Mouse (Mus musculus): Measurements from ENCODE around the gene Hbb-bs. TPM values are rescaled to one million over a fixed set of nuclear protein-coding genes. Genes with fewer than 3 reads are reported as not detected.
"Not testable (repeated sequence)": the region's sequence is repeated elsewhere in the genome, so short reads cannot be mapped to it uniquely, and the experiment has no call there.

Gene Hbb-bs
- total RNA-seq, 2 experiments from 2014 or later = 365 to 420 TPM

- intact Hi-C loops (cut with DNase I); DNase-seq (ENCODE audit: low spot score in 2 of 2): not testable (repeated sequence)
These were observed 14.7 kb downstream of the Hbb-bs start for GRCm38 (mm10) chr7:103813152-103813551.

DNA sequence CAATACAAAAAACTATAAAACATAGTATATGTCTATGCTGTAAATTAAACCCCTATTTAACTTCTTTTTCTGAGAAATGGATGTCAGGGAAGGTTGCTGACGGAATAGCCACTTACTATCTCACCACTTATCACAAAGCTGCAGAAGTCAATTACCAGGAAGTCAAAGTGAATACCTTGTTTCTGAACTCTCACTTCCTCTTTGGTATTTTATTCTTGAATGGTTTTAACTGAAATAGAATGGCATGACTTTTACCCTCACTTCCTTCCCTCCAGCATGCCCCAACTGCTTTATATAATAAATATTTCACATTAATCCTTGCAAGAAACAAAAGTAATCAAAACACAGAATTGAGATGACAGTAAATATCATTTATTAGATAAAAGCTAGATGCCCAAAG lies 15.7 kb downstream of the Hbb-bs start:
- intact Hi-C loops (cut with DNase I) = no loop called here
- no peak for DNase-seq (ENCODE audit: low spot score in 2 of 2)

DNA sequence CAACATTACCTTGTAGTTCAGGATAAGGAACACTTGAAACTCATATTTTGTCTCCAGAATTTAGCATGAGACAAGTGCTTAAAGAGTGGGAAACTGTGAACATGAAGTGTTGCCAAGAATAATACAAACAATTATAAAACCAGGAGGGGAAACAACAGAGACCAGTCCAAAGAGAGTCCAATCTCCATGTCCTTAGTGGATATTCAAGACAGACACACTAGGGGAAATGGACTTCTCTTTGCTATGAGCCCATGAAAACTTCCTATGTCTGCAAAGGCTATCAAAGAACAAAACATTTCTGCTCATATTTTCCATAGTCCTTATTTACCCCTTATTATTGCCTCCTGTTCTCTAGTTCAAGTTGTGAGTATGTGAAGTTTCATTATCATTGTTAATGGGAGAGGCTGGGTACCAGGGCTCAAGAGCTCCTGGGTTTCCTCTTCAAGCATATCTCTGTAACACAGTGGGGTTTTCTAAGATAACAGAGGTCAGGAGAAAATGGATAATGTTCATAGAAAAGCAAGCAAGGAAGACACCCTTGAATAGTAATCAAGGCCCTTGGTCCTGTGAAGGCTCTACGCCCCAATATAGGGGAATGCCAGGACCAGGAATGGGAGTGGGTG lies 16.6 kb downstream of the Hbb-bs start:
- intact Hi-C loops (cut with DNase I) = no loop called here
- DNase-seq (ENCODE audit: low spot score in 2 of 2) = no peak

- no peak for DNase-seq (ENCODE audit: low spot score in 2 of 2)
- intact Hi-C loops (cut with DNase I) = no loop called here
These were observed 17.1 kb downstream of the Hbb-bs start for GRCm38 (mm10) chr7:103810746-103811145.

DNA sequence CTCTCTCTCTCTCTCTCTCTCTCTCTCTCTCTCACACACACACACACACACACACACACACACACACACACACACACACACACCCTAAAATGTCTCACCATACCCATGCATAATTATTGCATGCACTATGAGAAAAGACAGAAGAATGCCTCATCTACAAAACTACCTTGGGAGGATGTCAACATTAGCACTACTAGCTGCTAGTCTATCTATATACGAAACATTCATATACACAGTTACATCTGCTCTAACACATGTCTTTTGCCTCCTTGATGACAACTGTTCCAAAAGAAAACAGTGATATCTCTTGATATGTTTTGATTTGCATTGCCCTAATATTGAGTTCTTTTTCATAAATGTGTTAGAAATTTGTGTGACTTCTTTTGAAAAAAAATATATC lies 17.6 kb downstream of the Hbb-bs start:
- intact Hi-C loops (cut with DNase I) = no loop called here
- no peak for DNase-seq (ENCODE audit: low spot score in 2 of 2)

- intact Hi-C loops (cut with DNase I) = no loop called here
- DNase-seq (ENCODE audit: low spot score in 2 of 2) = no peak
These were observed 18.1 kb downstream of the Hbb-bs start for GRCm38 (mm10) chr7:103809801-103810155.

DNA sequence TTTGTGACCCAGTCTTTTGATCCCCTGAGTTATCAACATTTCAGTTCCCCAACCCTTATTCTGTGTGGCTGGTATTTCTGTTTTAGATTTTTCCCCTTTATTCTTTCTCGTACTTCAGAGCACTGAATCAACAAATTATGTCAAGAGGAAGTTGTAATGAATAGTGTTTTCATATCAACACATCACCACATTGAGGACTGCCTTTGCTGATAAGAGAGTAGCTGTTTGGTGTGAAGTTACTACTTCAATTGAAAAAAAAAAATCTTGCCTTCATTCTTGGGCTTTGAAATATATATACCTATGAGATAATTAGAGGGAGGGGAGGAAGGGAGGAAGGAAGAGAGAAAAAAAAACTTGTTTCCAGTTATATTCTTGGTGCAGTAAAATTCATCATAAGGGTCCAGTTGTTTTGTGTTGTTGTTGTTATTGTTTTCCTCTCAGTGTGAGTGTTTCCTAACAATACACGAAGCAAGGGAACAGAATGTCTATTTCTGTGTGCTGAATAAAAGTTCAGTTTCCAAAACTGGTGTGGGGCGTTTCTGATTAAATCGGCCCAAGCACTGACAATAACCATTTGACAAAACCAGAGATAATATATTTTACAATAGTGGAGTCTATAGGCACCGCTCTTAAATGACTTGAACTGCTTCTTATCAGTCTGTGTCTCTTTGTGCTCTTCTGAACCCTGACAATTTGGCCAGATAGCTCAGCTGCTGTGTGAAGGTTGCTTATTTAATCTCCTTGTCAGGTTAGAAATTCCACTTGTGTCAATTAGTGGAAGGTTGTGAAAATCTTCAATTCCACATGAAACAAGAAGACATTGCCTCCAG lies 18.7 kb downstream of the Hbb-bs start:
- intact Hi-C loops (cut with DNase I) = no loop called here
- DNase-seq (ENCODE audit: low spot score in 2 of 2) = no peak

DNA sequence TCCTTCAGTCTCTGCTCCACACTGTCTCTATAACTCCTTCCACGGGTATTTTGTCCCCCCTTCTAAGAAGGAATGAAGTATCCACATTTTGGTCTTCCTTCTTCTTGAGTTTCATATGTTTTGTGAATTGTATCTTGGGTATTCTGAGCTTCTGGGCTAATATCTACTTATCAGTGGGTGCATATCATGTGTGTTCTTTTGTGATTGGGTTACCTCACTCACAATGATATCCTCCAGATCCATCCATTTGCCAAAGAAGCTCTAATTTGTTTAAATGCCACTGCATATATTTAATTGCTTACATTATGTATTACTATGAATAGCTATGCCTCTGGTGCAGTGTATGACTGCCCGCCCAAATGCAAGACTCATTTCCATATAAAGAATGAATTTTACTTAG lies 19.8 kb downstream of the Hbb-bs start:
- DNase-seq (ENCODE audit: low spot score in 2 of 2); intact Hi-C loops (cut with DNase I): not testable (repeated sequence)

DNA sequence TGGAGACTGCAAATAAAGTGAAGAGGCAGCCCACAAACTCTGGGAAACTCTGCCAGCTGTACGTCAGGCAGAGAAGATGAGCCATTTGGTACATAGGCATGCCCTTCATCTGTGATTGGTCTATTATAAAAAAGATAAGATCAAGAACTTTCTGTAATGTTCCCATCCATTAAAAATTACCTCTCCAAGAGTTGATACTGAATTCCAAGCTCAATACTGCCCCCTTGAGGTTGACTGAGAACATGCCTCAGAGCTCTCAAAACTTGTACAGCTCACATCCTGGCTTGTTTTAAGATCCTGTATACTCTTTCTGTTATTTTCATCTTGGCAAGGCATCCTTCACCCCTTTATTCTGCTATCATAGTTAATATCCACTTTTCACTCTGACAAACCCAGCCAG lies 21.0 kb downstream of the Hbb-bs start:
- peak; percentile 5 for DNase-seq (ENCODE audit: low spot score in 2 of 2)
- intact Hi-C loops (cut with DNase I) = no loop called here

DNA sequence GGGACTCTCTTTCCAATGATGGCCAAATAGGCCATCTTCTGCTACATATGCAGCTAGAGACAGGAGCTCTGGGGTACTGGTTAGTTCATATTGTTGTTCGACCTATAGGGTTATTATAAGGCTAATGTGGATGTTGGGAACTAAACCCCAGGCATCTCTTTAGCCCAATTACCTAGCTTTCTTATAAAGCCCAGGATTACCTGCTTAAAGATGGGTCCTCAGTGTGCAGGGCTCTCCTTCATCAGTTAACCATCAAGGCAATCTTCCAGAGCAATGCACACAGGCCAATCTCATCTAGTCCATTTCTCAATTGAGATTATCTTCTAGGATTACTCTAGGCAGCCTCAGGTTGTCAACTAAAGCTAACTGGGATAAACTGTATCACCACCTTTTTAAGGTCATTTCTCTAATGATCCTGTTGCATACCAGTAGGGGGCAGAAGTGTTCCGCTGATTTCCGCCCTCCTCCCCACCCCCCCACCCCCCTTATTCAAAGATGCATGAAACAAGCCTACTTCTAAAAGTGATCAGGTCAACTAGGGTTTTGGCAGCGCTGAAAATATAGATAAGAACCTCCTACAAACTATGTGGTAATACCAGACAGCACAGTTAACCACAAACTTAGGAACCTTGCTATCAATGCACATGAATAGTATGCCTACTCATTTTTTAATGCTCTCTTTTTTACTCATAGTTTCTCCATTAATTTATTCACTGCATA lies 35.1 kb downstream of the Hbb-bs start:
- no peak for DNase-seq (ENCODE audit: low spot score in 2 of 2)
- intact Hi-C loops (cut with DNase I) = no loop called here

GRCm38 (mm10) chr7:103791721-103792120 lies 36.2 kb downstream of the Hbb-bs start, which contains the start of gene Olfr67:
Gene Olfr67 (minus strand): TSS chr7:103791821.
- intact Hi-C loops (cut with DNase I) = no loop called here
- no peak for DNase-seq (ENCODE audit: low spot score in 2 of 2)

GRCm38 (mm10) chr7:103779598-103779997 lies 48.3 kb downstream of the Hbb-bs start, which contains the start of gene Olfr68:
Gene Olfr68 (minus strand): TSS chr7:103779698.
- DNase-seq (ENCODE audit: low spot score in 2 of 2) = no peak
- intact Hi-C loops (cut with DNase I) = no loop called here

DNA sequence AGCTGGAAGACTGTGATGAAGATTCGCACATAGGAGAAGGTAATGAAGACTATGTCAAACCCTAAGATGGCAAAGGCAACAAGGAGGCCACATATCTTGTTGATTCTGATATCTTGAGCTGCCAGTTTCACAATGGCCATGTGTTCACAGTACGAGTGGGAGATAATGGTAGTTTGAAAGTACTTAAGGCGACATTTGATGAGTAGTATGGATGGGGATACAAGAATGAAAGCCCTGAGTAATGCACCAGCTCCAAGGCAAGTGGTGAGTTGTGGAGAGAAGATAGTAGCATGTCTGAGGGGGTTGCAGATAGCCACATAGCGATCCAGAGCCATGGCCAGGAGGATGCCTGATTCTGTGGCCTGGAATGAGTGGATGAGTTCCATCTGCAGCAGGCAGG lies 50.2 kb downstream of the Hbb-bs start:
- DNase-seq (ENCODE audit: low spot score in 2 of 2); intact Hi-C loops (cut with DNase I): not testable (repeated sequence)

Other genes starting within 250 kb of the Hbb-bs start
- gene Olfr618, start 238.0 kb downstream of the Hbb-bs start, total RNA-seq (2021) = not detected
- gene Olfr619, start 227.5 kb downstream of the Hbb-bs start, total RNA-seq (2021) = not detected
- not detected for gene Olfr620, start 215.6 kb downstream of the Hbb-bs start, total RNA-seq (2021)
- gene Olfr622, start 185.4 kb downstream of the Hbb-bs start, total RNA-seq (2021) = not detected
- not detected for gene Olfr623, start 164.4 kb downstream of the Hbb-bs start, total RNA-seq (2021)
- under 1 TPM in 1 of 2 experiments, not detected in 1; 0.07 TPM for gene Olfr624, start 156.9 kb downstream of the Hbb-bs start, total RNA-seq (2021)
- gene Olfr625-ps1, start 145.4 kb downstream of the Hbb-bs start, total RNA-seq (2021) = not detected
- gene Olfr243, start 113.4 kb downstream of the Hbb-bs start, total RNA-seq (2021) = not detected
- gene Olfr628, start 97.7 kb downstream of the Hbb-bs start, total RNA-seq (2021) = not detected
- not detected for gene Olfr629, start 83.2 kb downstream of the Hbb-bs start, total RNA-seq (2021)
- gene Olfr630, start 70.8 kb downstream of the Hbb-bs start, total RNA-seq (2021) = not detected
- gene Olfr69, start 56.5 kb downstream of the Hbb-bs start, total RNA-seq (2021) = not detected
- gene Olfr68, start 48.4 kb downstream of the Hbb-bs start, total RNA-seq (2021) = not detected
- not detected for gene Olfr67, start 36.3 kb downstream of the Hbb-bs start, total RNA-seq (2021)
- 10 to 100 TPM; 49.8 to 50.7 TPM for gene Hbb-bt, start 14.1 kb downstream of the Hbb-bs start, total RNA-seq (2021)
- not detected for gene Hbb-bh2, start 12.4 kb upstream of the Hbb-bs start, total RNA-seq (2021)
- gene Hbb-bh1, start 15.1 kb upstream of the Hbb-bs start, total RNA-seq (2021) = not detected
- gene Hbb-y, start 25.1 kb upstream of the Hbb-bs start, total RNA-seq (2021) = not detected
- gene Olfr66, start 58.2 kb upstream of the Hbb-bs start, total RNA-seq (2021) = not detected
- gene Olfr64, start 66.4 kb upstream of the Hbb-bs start, total RNA-seq (2021) = not detected
- not detected for gene Olfr65, start 75.4 kb upstream of the Hbb-bs start, total RNA-seq (2021)
- gene Olfr631, start 100.7 kb upstream of the Hbb-bs start, total RNA-seq (2021) = not detected
- under 1 TPM in 1 of 2 experiments, not detected in 1; 0.25 TPM for gene Olfr632, start 106.3 kb upstream of the Hbb-bs start, total RNA-seq (2021)
- gene Olfr633, start 116.3 kb upstream of the Hbb-bs start, total RNA-seq (2021) = not detected
- under 1 TPM; 0.02 to 0.07 TPM for gene Olfr635, start 143.1 kb upstream of the Hbb-bs start, total RNA-seq (2021)
- gene Olfr638, start 170.7 kb upstream of the Hbb-bs start, total RNA-seq (2021) = not detected
- gene Olfr639, start 189.2 kb upstream of the Hbb-bs start, total RNA-seq (2021) = under 1 TPM; 0.12 to 0.16 TPM
- not detected for gene Olfr640, start 197.5 kb upstream of the Hbb-bs start, total RNA-seq (2021)
- not detected for gene Olfr641, start 207.3 kb upstream of the Hbb-bs start, total RNA-seq (2021)
- gene Olfr642, start 224.6 kb upstream of the Hbb-bs start, total RNA-seq (2021) = not detected
- not detected for gene 4930516K23Rik, start 233.3 kb upstream of the Hbb-bs start, total RNA-seq (2021)
- gene Olfr644, start 243.8 kb upstream of the Hbb-bs start, total RNA-seq (2021) = not detected